Mouse (Mus musculus) heart, adult 8-10 months (tissue): Measurements from ENCODE around the gene Tagln. TPM values are rescaled to one million over a fixed set of nuclear protein-coding genes. Genes with fewer than 3 reads are reported as not detected.

Experiments used
- DNase-seq: peaks from one replicate; pipeline ENCODE4 v3.0.0; 2022; ENCODE audit warnings: low spot score
- total RNA-seq, 4 experiments: library from RNA; stranded (reverse); gene quantifications; 2 replicates each; pipeline ENCODE4 v1.2.4; 2022

The Tagln gene
- total RNA-seq, 4 experiments from 2014 or later, result 33.4 to 69.1 (median 50.0) TPM

DNA sequence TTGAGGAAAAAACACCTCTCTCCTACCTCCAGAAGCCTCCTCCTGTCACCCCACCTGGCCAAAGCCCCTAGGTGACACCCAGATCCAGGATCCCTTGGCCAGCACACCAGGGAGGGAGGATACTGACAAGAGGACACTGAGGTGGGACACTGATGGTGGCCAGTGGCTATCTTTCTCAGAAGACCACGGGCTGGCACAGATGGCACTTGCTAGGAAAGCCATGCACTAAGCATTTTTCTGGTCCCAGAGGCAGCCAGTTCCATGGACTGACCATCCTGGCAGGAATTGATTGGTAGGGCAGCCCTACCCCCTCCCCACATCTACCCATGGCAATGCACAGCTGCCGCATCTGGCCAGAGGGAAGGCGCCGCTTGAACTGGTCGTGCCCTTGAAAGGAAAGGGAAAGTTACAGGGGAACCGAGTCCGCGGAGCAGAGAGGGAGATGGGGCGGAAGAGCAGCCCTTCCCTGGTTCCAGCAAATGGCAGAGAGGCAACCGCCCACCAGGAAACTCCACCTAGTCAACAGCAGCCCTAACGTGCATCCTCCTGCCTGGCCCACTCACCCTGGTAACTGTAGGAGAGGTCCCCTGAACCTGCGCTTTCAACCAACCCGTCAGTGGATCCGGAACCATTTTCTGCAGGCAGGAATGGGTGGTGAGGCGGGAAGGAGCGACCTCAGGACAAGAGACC lies 10.5 kb upstream of the Tagln start:
- no peak for DNase-seq

DNA sequence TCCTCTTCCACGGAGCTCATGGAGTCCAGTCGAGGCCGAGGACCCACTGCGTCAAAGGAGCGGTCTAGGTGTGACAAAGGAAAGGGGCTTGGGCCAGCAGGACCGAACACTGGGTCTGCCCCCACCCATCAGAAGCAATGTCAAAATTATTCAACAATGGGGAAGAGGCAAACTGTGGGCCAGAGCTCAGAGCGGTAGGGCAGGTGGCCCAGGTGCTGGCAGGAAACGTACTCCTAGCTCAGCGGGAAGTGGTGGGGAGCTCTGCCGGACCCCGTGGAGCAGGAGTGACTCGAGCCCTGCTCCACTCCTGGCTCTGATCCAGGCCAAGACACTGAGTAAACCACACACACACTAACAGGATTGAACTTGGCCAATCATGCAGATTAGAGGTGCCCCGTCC lies 9.9 kb upstream of the Tagln start:
- no peak for DNase-seq

DNA sequence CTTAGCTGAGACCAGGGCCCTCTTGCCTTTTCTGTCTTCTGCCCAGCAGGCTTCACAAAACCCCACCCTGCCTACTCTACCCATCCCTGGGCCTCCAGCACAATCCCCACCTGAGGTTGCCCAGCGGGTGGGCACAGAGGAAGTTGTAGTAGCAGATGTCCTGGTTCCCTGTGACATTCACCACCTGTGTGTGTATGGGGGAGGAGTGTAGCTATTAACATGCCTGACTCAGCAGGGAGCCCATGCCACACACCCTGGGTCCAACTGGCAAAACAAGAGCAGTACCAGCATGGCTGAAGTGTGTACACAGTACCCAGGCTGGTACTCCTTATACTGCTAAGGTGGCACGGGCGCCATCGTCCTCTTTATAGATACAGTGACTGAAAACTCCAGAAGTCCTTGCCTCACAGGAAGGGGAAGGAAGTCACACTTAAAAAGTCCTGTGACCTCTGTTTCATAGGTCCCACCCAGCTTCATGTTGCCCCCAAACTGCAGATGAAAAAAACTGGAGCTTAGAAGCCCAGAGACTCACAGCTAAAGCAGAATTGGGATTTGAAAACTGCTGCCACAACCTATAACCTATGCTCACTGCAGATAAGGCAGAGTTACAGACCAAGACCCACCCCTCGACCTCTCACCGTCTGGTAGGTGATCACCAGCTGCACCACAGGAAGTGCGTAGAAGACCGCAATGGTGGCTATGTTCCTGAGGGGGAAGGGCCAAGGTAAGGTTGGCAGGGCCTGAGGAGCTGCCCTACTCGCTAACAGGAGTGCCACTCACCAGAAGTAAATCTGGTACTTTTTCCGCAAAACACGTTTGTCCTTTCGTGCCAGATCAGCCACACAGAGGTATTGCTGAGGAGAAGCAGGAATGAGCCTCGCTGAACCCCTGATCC lies 8.9 kb upstream of the Tagln start:
- DNase-seq, result no peak

DNA sequence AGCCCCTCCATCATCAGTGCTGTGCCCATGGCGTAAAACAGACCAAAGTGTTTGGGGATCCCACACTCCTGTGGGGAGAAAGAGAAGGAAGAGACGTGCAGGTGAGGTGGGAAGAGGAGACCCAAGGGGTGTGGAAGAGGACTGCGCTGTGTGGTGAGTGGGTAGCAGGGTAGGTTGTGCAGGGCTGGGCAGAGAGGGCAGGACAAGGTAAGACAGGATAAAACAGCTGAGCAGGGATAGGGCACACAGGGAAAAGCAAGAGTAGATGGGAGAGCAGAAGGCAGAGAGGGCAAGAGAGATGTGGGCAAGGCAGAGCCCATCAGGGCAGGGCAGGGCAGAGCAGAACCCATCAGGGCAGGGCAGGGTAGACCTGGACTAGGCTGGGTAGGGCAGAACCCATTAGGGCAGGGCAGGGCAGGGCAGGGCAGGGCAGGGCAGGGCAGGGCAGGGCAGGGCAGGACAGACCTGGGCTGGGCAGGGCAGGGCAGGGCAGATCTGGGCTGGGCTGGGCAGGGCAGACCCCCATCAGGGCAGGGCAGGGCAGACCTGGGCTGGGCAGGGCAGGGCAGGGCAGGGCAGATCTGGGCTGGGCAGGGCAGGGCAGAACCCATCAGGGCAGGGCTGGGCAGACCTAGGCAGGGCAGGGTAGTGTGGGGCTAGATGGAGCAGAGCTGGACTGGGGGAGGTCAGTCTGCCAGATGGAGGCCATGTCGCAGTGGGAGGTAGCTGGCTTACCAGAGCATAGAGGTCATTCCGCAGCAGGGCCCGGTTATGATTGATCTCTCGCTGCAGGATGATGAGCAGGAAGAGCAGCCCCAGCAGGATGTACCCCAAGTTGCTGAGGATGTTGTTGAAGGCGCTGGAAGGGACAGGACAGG lies 8.0 kb upstream of the Tagln start:
- no peak for DNase-seq

DNA sequence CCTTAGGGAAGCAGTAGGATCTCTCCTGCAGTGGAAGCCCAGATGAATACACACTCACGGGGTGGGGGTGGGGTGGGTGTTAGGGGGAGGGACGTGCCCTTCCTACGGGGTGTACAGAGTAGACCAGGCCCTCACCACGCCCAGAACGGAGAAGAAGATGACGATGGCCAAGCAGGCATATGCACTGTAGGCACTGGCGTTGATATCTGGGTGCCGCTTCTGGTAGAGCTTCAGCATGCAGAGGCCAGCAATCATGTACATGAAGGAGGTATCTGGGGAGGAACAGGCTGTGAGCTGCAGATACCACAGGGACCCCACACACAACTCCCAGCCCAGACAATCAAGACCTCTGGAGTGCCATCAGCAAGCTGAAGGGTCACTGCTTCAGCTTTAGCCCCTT lies 7.1 kb upstream of the Tagln start:
- no peak for DNase-seq

DNA sequence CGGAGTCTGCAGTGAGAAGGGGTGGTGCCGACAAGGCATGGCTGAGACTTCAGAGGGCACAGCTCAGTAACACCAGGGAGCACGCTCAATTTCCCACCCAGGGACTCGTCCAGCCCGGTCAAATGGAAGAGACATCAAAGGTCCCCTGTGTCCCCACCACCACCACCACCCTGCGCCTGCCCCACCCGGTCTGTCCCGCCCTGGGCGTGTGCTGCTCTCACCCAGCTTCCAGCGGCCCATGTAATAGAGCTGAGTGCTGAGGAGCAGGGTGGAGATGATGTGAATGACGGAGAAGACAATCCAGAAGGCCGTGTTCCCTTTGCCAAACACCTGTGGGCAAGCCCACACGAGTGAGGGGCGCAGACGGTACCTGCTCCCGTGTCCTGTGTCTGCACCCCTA lies 6.6 kb upstream of the Tagln start:
- DNase-seq, result no peak

DNA sequence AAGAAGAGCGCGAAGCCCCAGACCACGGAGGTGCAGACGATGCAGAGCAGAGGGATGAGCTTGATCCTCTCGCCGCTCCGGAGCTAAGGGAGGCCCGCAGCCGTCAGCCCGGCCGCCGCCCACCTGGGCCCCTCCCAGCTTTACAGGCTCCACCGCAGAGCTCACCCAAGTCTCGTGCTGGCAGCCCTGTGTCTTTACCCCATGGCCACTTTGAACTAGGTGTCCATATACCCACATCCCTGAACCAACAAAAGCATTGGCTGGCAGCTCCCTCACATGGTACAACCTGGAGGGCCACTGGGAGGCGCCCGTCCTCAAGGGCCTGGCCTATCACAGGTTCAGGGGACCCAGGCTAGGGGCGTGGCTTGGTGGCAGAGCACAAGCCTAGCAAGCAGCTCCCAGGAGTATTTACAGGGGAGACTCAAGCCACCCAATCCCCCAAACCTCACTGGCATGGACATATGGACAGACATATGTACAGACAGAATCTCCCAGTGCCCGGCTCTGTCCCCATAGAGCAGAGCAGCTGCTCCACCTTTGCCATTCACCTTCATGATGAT lies 5.6 kb upstream of the Tagln start:
- no peak for DNase-seq

DNA sequence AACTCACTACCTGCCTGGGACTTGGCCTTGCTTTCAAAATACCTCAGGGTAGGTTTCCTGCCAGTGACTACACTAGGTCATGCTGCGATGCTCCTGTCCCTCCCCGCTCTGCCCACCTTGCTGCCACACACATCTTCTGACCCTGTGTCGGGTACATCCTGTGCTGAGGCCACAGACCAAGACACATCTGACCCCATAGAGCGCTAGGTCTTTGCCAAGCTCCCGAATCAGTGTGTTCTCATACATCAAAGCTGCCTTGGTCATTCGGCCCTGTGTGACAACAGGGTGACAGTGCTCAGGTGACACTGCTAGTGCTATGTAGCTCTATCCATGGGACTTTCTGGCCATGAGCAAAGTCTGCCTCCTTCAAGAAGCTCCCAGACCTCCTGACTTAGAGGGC lies 3.9 kb upstream of the Tagln start:
- DNase-seq, result no peak

DNA sequence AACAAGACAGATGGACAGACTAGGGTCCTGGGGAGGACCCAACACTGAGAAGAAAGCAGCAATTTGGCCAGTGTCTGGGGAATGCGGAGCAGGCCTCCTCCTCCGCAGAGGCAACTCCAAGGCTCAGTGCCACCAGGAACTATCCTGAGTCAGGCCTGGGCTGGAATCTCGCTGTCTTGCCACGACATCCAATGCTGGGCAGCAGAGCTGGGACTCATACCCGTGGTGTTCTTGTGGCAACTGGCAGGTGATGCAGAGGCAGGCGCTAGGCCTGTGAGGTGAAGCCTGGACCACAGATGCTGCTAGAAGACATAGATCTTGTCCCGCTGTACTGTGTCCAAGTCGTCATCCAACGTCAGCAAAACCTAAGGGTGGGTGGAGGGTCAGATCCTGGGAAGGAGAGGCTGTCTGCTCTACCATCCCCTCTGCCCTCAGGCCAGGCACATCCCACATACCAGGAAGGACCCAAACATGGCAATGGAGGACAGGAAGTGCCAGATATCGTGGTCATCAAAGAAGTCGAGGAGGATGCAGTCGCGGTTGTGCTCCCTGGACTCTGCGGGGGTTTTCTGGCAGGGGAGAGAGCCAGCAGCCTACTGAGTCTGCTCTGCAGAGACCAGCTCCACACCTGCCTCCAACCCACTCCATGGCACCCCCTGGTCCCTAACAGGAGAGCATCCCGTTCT lies 3.2 kb upstream of the Tagln start:
- DNase-seq, result no peak

DNA sequence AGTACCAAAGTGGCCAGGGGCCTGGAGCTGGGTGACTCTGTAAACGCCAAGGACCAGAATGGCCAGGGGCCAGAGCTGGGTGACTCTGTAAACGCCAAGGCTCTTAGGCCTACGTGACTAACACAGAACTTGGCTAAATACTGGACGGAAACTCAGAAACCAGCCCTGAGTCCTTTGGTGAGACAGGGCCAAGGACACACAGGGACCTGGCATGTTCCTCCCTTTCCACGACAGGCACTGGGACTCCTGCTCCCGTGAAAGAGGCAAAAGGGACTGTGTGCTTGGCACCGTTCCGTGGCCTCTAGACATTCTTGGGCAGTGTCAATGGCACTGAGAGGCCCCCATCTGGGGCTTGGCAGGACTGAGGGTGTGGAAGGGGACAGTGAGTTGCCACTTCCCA lies 2.2 kb upstream of the Tagln start:
- peak; percentile 28 for DNase-seq

DNA sequence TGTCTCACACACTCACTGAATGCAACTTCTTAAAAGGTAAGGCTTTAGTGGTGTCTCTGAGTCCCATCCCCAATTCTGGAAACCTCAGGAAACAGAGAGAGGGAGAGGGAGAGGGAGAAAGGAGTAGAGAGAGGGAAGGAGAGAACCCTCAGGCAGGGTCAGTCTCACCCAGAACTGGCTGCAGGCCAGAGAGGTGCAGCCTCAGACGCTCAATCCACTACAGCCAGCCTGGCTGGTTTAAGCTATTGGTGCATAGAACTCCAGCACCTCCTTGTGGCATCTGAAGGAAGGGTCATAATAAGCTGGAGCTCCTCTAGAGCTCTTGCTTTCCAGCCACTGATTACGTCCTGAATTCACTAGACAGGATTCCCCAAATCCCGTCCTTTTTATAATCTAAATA lies 1.0 kb upstream of the Tagln start:
- DNase-seq, result peak; percentile 61

DNA sequence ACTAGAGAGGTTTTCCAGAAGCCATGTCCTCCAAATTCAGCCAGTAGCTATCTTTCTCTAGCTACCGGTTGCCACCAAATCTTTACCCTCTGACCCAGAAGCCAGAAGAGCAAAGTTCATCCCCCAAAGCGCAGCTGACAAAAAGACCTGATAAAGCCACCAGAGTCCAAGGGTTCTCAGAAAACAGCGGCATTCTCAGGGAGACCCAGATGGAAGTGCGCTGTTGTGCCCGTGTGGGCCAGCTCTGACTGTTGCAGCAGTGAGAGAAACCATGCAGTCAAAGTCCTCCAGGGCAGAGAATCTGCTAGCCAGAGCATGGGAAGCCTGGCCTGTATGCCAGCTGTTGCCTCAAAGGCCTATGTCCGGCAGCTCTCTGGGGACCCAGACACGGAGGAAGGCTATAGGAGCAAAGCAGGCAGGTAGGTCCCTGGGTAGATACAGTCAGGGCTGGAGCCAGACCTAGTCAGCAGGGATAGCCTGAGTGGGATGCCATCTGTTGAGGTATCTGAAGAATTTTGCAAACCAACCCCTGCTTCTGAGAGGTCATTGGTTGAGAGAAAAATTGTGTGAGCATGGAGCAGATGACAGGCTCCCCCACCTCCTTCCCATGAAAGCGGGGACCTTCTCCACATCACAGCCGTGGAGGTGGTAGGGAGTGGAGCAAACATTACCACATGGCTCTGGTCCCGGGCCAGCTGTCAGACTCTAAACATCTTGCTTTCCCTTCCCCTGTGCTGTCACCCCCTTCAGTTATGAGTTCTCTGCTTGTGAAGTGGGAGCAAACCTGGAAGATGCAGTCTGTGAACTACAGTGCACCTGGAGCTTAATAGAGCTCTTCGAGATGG lies 3.1 kb downstream of the Tagln start:
- no peak for DNase-seq

DNA sequence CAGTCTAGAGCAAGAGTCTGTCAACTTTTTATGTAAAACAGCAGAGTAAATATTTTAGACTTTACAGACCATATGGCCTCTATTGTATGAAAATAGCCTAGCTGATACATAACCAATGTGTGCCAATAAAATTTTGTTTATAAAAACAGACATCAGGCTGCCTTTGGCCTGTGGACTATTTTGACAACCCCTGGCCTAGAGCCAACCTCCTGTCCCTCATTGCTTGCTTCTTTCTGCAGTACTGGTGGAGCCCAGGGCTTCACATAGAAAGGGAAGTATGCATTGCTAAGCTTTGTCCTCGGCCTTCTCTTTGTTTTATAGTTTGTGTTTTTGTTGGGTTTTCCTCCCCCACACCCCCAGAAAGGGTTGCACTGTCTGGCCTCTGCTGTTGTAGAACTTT lies 3.9 kb downstream of the Tagln start:
- DNase-seq, result no peak

DNA sequence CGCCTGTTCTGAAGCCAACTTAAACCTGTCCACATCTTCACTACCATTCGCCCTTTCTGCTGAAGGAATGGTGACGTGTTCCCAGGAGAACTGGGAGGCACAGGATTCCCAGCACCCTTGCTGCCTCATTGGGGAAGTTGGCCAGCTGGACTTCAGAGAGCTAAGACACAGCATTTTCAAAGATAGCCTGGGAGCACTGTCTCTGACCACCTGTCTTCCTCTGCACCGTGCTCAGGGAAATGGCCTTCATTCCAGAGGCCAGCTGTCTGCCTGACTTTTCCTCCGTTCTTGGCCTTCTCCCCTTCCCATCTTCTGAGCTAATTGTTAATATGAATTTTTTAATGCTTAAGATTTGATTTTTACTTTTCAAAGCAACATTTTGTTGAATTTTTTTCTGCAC lies 6.6 kb downstream of the Tagln start:
- no peak for DNase-seq

DNA sequence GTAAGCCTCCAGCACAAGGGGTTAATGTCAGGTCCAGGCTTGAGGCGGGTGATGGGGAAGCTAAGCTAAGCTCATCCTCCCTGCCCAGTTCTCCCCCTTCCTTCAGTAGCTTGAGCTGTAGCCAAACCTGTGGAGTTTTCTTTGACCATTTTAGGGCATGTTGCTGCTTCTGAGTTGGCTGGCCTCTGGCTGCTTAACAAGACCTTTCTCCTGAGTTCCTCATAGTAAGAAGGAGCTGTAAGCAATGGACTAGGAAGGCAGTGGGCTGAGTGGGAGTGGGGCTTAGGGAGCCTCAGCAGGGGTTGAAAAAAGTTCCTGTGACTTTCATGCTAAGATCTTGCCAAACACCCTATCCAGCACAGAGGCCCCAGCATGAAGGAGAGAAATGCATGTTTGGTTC lies 16.0 kb downstream of the Tagln start:
- DNase-seq, result no peak

DNA sequence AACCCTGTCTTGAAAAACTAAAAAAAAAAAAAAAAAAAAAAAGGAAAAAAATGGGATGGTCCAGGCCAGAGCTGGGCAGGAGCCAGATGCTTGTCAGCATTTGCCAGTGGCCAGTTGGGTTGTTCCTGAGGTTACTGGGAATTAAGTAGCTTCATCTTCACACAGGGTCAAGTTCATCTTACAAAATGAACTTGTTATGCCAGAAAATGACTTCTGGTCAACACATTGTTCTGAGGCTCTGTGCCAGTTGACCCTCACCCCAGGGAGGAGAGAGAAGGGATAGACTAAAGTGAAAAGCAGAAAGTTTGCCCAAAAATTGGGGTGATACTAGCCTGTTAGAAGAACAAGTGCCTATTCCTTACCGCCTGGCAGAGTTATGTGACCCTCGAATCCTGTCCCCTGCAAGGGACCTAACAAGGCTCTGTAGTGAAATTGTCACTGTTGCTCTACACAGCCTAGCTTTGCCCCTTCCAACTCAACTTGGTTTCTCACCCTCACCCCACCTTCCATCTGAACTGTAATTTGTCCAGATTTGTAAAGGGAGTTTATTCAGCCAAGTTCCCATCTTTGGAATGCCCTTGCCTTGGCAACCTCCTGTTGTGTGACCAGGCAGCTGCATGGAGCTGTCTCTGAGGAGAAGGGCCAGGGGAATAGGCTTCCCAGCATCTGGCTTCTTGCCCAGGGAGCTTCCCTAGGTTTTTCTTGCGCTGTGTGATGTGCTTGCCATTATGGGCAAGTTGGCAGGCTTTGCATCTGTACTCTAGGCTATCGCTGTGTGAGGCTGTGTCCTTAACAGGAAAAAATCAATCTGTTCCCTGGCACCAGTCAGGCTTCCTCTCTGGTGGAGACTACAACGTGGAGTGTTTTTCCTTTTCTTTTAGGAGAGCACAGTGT lies 18.6 kb downstream of the Tagln start:
- DNase-seq, result peak; percentile 49

DNA sequence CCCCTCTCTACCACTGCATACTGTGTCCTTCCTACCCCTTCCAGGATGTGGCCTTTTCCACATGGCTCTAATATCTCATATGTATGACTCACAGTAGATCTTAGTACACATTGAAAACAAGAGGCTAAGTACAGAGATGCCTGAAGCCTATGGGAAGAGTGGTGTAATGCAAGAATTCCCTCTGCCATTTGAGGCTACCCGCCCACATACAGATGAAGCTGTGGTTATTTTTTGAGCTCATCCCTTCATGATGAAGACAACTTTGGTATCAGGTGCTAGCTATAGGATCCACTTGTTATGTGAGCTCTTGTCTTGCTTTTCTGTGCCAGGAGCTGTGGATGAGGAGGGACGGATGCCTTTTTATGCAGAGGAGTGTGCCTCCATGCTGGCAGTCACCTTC lies 20.2 kb downstream of the Tagln start:
- no peak for DNase-seq

DNA sequence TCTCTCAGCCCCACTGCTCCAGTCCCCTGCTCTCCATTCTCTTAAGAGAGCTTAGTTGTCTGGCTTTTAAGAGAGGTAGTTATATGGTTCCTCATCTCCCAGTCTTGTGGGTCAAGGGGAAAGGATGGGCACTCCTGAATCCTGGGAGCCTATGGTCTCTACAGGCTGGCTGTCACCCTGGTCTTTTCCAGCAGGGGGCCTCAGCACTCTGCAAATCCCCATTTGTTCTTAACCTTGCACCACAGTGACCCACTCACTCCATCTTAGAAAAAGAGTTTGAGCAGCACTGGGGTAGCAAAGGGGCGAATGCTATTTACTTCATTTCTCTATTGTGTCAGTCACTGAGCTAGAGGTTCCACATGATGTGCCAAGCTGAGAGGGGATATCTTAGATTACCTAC lies 24.2 kb downstream of the Tagln start:
- DNase-seq, result peak; percentile 42

DNA sequence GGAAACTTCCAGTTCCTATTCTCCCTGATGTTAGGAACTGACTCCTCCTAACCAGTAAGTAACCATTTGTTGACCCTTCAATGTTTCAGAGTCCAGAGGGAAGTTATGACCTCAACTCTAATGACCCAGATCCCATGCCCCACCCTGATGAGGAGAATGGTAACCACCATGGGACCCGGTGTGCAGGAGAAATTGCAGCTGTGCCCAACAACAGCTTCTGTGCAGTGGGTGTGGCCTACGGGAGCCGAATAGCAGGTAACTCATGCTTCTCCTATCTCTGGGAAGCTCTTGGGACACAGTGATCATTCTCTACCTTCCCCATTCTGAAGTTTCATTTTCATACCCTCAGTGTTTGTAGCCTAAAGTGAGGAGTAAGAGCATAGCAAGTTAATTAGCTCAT lies 24.9 kb downstream of the Tagln start:
- DNase-seq, result no peak
